Mouse (Mus musculus) adrenal gland, adult 18-20 months (tissue): ENCODE data around the gene Smarca4. TPM values are rescaled to one million over a fixed set of nuclear protein-coding genes. Genes with fewer than 3 reads are reported as not detected.
A peak's percentile ranks its signal among the peaks of the same experiment; 100 is the strongest.

Source experiments
- DNase-seq, 2 experiments: peaks; one replicate each; pipeline ENCODE4 v3.0.0; 2021 to 2022; ENCODE audit warnings: low spot score in 2 of 2
- microRNA-seq, 2 experiments: library from miRNA; unstranded; fragments of <30 nt; microRNA quantifications; one replicate each; pipeline ENCODE4 v1.2.0; 2021; ENCODE audit warnings: borderline number of aligned reads in 2 of 2
- total RNA-seq, 2 experiments: library from RNA; stranded (reverse); gene quantifications; 1 replicate in 1 of 2; 2 replicates in 1 of 2; pipeline ENCODE4 v1.2.3; 2021

Gene Smarca4
- total RNA-seq, 2 experiments from 2014 or later = 63.3 to 81.0 TPM

DNA sequence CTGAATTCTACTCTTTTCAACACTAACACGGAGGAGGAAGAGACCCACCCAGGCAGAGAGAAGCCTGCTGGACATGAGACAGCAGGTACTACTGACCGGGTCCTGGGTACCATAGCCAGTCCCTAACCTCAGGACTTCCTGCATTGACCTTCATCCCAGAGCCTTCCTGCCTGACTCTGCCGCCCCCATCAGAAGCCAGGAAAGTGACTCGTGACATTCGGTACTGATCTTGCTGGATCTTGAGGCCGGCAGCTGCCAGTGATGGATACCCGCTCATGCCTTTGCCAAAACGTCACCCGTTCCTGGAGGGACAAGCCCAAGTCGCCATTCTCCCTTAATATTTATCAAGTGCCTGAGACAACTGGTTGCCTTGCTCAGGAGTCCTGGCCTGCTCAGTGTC is 132.5 kb downstream of the Smarca4 start:
- DNase-seq = no peak

- DNase-seq = no peak
These were observed 133.6 kb downstream of the Smarca4 start for GRCm38 (mm10) chr9:21749382-21750118.

DNA sequence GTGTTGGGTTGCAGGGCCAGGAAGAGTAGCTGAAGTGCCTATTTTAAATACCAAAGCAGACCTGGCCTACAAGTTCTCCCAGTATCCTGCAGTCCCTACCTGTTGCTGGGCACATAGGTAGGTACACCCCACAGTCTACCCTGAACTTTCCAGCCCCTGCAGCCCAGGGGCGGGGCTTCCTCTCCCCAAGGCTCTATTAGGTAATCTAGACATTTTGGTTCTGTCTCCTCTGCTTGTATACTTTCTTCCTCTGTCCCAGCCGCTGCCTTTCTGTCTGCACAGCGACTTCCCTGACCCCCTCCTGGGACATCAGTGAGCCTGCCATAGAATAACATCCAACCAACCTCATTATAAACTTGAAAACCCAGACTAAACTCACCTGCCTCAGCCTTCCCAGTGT is 134.4 kb downstream of the Smarca4 start:
- DNase-seq = no peak

DNA sequence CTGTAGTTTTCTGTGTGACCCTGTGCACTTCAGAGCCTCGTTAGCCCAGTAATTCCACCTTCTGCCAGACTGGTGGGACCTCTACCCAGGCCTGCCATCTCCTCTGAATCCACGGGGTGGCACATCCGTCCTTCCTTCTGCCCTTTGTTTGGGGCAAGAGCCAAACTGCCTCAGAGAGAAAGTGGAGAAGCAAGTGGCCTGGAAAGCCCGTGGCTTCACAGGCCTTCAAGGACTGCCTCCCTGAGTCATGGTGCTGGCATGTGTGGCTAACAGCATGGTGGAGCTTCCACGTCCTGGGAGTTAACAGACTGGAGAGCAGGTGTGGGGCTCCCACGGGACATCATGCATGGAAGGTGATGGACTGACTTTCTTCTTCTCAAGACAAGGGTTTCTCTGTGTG is 135.4 kb downstream of the Smarca4 start:
- DNase-seq = peak in 1 of 2 experiments; percentile 47

- no peak for DNase-seq
These were observed 136.4 kb downstream of the Smarca4 start for GRCm38 (mm10) chr9:21752252-21752792.

Small RNAs within 50 kb of the gene (microRNA-seq; reads per million reads assigned to microRNA genes)
- gene Mir1946b = 0 reads per million in 2 experiments

Other genes starting within 250 kb of the Smarca4 start
- gene Ilf3, start 248.3 kb upstream of the Smarca4 start, total RNA-seq = 10 to 100 TPM; 56.5 to 59.6 TPM
- gene Qtrt1, start 204.3 kb upstream of the Smarca4 start, total RNA-seq = 10 to 100 TPM; 15.6 to 18.5 TPM
- gene Dnm2, start 191.3 kb upstream of the Smarca4 start, total RNA-seq = 100 to 1,000 TPM in 1 of 2 experiments, 10 to 100 TPM in 1; 88.5 to 112 TPM
- gene Tmed1, start 105.9 kb upstream of the Smarca4 start, total RNA-seq = 10 to 100 TPM; 25.6 to 28.8 TPM
- 1 to 10 TPM; 1.5 to 4.3 TPM for gene AB124611, start 90.0 kb upstream of the Smarca4 start, total RNA-seq
- gene Carm1, start 69.3 kb upstream of the Smarca4 start, total RNA-seq = 10 to 100 TPM; 40.4 to 43.3 TPM
- 10 to 100 TPM; 51.4 to 64.4 TPM for gene Timm29, start 23.4 kb upstream of the Smarca4 start, total RNA-seq
- gene Yipf2, start 23.3 kb upstream of the Smarca4 start, total RNA-seq = 10 to 100 TPM; 20.1 to 24.1 TPM
- 100 to 1,000 TPM; 135 to 173 TPM for gene Ldlr, start 107.3 kb downstream of the Smarca4 start, total RNA-seq
- gene Spc24, start 144.1 kb downstream of the Smarca4 start, total RNA-seq = 1 to 10 TPM in 1 of 2 experiments, under 1 TPM in 1; 0.56 to 1.1 TPM
- gene Kank2, start 182.6 kb downstream of the Smarca4 start, total RNA-seq = 10 to 100 TPM; 31.1 to 31.3 TPM
- gene Angptl8, start 219.3 kb downstream of the Smarca4 start, total RNA-seq = 10 to 100 TPM in 1 of 2 experiments, 1 to 10 TPM in 1; 8.2 to 26.2 TPM
- 10 to 100 TPM; 29.7 to 36.1 TPM for gene Dock6, start 236.5 kb downstream of the Smarca4 start, total RNA-seq